Mouse (Mus musculus) brain, embryonic 14.5 days (tissue): Measurements from ENCODE around the gene Arhgap45.

ENCODE experiments used
- CTCF ChIP-seq: fragments of 200-500 bp; IDR thresholded peaks from 2 replicates; pipeline ENCODE4 v1.5.1; 2012; ENCODE audit warnings: inconsistent platforms, mild to moderate bottlenecking, moderate library complexity, borderline replicate concordance; ENCODE audit not compliant: insufficient read depth, insufficient read length; ENCODE audit errors: extremely low read depth
- POLR2A ChIP-seq: fragments of 200-500 bp; IDR thresholded peaks from 2 replicates; pipeline ENCODE4 v1.6.1; 2012; ENCODE audit warnings: mild to moderate bottlenecking, inconsistent platforms, borderline replicate concordance; ENCODE audit not compliant: poor library complexity, insufficient read depth, insufficient read length, severe bottlenecking; ENCODE audit errors: extremely low read depth

DNA sequence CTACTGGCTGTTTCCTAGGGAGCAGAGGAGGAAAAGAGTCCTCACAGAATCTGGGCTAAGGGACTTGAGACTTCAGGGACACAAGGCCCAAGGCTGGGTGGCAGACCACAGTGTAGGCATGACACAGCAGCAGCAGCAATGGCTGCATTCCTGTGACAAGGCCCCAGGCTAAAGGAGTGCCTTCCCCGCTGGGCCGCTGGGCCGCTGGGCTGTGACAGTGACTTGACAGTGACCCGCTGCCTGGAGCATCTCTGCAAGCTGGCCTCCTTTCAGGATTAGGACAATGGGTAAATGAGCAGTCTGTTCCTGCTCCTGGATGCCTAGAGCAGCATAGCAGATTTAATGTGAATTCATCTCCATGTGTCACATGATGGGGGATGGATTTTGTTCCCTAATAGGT lies 27.6 kb downstream of the Arhgap45 start:
- TF ChIP-seq POLR2A: no peak
- no peak for TF ChIP-seq CTCF
